Mouse (Mus musculus): ENCODE data around the gene Pramef25. TPM values are rescaled to one million over a fixed set of nuclear protein-coding genes. Genes with fewer than 3 reads are reported as not detected.

Pramef25 gene
- polyA plus RNA-seq, 1 experiment from 2014 or later, result not detected

Other genes with a start within 250 kb of the Pramef25 start
- not detected in 2 replicates for gene Gm13089, start 248.3 kb downstream of the Pramef25 start, polyA plus RNA-seq (2014; fragmentation: Nextera tagmentation; extraction: Ambion mirVana)
- gene Gm13078, start 231.6 kb downstream of the Pramef25 start, polyA plus RNA-seq (2014; fragmentation: Nextera tagmentation; extraction: Ambion mirVana), result not detected in 2 replicates
- not detected in 2 replicates for gene Gm13023, start 161.7 kb downstream of the Pramef25 start, polyA plus RNA-seq (2014; fragmentation: Nextera tagmentation; extraction: Ambion mirVana)
- gene Gm13084, start 134.9 kb downstream of the Pramef25 start, polyA plus RNA-seq (2014; fragmentation: Nextera tagmentation; extraction: Ambion mirVana), result not detected in 2 replicates
- gene Gm13103, start 104.5 kb downstream of the Pramef25 start, polyA plus RNA-seq (2014; fragmentation: Nextera tagmentation; extraction: Ambion mirVana), result not detected in 2 replicates
- gene Pramef6, start 50.6 kb downstream of the Pramef25 start, polyA plus RNA-seq (2014; fragmentation: Nextera tagmentation; extraction: Ambion mirVana), result not detected in 2 replicates
- not detected in 2 replicates for gene Gm13101, start 15.9 kb upstream of the Pramef25 start, polyA plus RNA-seq (2014; fragmentation: Nextera tagmentation; extraction: Ambion mirVana)
- not detected in 2 replicates for gene Pramef17, start 43.4 kb upstream of the Pramef25 start, polyA plus RNA-seq (2014; fragmentation: Nextera tagmentation; extraction: Ambion mirVana)
- gene Pramel4, start 108.1 kb upstream of the Pramef25 start, polyA plus RNA-seq (2014; fragmentation: Nextera tagmentation; extraction: Ambion mirVana), result not detected in 2 replicates
- not detected in 2 replicates for gene Gm13102, start 155.5 kb upstream of the Pramef25 start, polyA plus RNA-seq (2014; fragmentation: Nextera tagmentation; extraction: Ambion mirVana)
- not detected in 2 replicates for gene Oog3, start 211.6 kb upstream of the Pramef25 start, polyA plus RNA-seq (2014; fragmentation: Nextera tagmentation; extraction: Ambion mirVana)
- gene Oog2, start 239.7 kb upstream of the Pramef25 start, polyA plus RNA-seq (2014; fragmentation: Nextera tagmentation; extraction: Ambion mirVana), result not detected in 2 replicates

Measured in heart, embryonic 11.5 days (tissue).